Mouse (Mus musculus) ES-Bruce4 (cell line): ENCODE results near the gene Olfr427.

Experiments used
- CTCF ChIP-seq: IDR thresholded peaks from one replicate; pipeline ENCODE4 v1.8.1; 2011; ENCODE audit warnings: low read depth, low read length
- POLR2A ChIP-seq: IDR thresholded peaks from one replicate; pipeline ENCODE4 v1.8.1; 2011; ENCODE audit warnings: low read length; ENCODE audit not compliant: insufficient read depth

- TF ChIP-seq POLR2A (no peak), CTCF (no peak)
Measured at GRCm38 (mm10) chr1:174121062-174121461, 24.4 kb downstream of the Olfr427 start, which contains the start of gene Olfr231.
